Mouse (Mus musculus) ovary, postnatal 14 days (tissue): ENCODE data around the gene Bicd2.

ENCODE experiments used
- DNase-seq: peaks from one replicate; pipeline ENCODE4 v3.0.0; 2022; ENCODE audit warnings: low spot score

The Bicd2 gene

GRCm38 (mm10) chr13:49326246-49327206, 14.9 kb upstream of the Bicd2 start:
- peak; percentile 45 for DNase-seq

GRCm38 (mm10) chr13:49328101-49328500, 13.3 kb upstream of the Bicd2 start:
- no peak for DNase-seq

DNA sequence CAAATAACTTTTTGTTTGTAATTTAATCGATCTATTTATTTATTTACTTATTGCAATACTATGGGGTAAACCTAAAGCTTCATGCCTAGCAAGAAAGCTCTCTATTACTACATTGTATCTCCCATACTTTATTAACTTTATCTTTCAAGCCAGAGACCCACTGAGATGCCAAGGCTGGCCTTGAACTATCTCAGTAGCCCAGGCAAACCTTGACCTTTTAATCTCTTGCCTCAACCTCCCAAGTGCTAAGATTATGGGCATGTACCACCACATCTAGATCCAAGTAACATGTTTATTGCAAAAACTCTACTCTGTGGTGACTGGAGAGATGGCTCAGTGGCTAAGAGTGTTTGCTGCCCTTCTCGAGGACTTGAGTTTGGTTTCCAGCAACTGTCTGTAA, 8.1 kb upstream of the Bicd2 start:
- no peak for DNase-seq

DNA sequence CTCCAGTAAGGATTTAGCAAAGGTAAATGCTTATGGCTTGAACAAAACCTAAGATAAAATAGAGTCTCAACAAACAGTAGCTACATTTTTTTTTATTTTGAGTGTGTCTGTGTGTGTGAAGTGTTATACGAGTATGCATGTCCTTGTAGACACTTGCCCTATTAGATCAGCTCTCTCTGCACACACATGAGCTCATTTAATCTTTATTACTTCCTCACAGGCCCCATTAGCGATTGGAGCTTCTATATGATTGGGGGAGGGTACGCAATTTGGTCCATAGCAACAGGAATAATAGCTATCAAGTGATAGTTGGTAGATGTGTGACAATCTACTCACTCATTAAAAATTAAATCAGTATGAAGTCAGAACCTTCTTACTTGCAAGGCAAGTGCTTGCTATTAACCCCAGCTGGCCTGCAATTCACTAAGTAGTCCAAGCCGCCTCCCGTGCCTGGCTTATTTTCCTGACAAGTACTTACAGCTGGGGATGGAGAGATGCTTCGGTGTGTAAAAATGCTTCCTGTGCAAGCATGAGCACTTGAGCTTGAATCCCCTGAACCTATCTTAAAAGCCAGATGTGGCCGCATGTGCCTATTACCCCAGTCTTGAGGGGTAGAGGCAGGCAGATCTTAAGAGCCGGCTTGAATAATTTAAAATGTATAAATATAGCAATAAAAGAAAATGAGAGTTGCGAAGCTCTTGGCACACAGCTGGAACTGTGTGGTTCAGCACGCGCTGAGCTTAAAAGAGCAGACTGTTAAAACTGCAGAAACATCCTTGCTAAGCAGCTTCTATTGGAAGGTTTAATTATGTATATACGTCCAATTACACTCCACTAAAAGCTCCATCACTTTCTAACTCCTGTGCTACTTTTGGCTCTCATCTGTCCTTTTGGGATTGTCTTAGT, 6.1 kb upstream of the Bicd2 start:
- DNase-seq: no peak

DNA sequence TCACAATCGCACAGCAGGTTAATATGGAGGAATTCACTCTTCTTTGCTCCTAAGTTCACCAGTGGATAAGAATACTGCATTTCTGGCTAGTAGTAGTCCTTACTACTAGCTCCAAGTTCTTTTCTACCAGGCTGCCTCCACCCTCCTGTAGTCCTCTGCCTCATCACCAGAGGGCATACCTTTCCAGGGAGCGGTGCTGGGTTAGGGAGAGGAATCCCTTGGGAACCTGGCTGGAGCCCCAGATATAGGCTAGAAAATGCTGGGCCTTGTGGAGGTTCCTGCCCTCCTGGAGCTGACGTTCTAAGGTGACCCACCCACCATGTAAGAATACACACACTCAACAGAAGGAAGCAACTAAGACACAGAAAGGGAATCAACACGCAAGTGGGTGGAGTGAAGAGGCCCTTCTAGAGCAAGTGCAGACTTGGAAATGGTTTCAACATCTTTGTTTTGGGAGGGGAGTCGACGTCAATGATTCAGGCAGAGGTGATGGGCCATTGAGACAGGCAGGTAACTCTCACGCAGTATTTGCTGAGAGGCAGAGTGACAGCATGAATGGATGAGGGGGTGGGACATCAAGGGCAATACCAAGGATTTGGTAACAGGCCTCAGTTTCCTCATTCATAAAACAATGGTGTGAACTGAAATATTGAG, 2.4 kb upstream of the Bicd2 start:
- DNase-seq: no peak

DNA sequence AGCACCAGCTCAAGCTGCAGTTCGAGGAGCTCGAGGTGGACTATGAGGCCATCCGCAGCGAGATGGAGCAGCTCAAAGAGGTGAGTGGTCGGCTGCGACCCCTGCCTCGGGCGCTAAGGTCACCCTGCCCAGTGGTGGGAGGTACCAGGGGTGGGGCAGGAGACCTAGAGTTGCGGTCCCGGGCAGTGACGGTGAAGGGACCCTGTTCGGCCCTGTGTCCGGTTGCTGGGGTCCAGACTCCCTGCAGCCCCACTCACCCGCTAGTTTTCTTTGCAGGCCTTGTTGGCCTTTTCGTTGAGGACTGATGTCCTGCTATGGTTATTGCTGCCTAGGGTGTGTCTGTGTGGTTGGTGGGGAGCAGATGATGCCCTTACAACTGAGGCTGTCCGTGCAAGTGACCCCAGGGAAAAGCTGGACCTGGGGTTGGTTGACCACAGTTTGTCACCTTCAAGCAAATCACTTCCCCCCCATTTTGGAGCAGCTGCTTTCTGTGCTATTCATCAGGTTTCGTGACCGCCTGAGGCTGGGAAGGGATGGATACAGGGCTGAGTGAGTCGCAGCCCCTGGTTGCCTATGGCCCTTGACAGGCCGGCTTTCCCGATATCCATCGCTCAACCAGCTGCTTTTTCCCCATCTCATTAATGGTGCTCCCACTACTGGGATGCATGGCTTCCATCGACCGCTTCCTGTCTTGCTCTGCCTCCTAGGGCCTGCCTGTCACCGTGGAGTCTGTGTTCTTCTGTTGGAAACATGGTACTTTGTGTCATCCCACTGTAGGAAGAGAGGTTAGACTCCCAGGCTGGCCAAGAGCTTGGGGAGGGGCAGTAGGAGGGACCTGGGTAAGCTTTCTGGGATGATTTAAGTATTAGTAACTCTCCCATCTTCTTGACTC, 692 bp downstream of the Bicd2 start:
- DNase-seq: no peak

GRCm38 (mm10) chr13:49342723-49343100, 1.3 kb downstream of the Bicd2 start:
- DNase-seq: no peak

DNA sequence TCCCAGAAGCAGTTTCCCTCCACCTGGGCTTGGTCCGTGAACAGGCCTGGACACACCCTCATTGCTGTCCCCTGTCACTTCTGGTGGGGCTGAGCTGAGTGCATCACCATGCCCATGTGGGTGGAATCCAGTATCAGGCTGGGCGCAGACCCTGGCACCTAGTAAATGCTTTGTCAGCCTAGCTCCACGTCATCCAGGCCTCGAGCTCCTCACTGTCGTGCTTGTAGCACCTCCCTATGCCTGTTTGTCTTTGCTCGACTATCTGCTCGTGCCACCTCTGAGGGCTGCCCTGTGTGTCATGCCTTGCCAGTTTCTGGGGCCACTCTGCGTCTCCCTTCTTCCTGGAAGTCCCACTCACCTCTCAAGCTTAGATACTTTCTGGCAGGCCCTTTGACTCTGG, 3.2 kb downstream of the Bicd2 start:
- no peak for DNase-seq

DNA sequence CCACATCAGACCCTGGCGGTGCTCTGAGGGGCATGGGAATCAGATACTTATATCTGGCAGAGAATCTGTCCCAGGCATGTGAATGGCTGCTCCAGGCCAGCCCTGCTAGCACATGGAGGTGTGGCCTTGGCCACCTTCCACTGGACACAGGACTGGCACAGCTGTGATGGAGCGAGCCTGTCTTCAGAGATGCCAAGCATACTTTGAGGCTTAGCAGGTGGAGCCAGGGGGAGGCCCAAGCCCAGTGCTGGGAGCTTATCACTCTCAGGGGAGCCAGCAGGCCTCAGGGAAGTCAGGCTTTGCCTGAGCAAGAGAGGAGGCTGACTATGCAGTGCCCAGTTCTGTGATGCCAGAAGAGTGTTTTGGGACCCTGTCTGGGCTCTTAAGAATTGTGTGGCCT, 4.1 kb downstream of the Bicd2 start:
- no peak for DNase-seq

GRCm38 (mm10) chr13:49348522-49348921, 7.1 kb downstream of the Bicd2 start:
- DNase-seq: no peak

DNA sequence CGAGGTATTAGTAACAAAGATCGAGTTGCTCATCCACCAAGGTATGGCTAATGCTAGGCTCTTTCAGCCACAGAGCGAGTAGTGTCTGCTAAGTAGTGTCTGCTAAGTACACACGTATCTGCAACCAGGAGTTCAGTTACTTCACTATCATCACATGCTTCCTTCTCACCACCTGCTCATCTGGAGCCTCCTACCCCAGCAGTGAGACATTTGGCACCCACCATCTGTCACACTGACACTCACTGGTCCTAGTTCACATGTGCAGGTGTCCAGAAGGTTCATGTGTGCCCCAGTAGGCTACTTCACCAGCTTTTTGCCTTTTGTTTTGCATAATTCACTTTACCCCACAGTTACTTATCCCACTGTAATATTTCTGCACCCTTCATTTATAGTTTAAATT, 8.0 kb downstream of the Bicd2 start:
- DNase-seq: no peak

GRCm38 (mm10) chr13:49349836-49350505, 8.6 kb downstream of the Bicd2 start:
- no peak for DNase-seq

GRCm38 (mm10) chr13:49352581-49353159, 11.3 kb downstream of the Bicd2 start:
- no peak for DNase-seq

- no peak for DNase-seq
These were observed 12.0 kb downstream of the Bicd2 start for GRCm38 (mm10) chr13:49353422-49353821.

- no peak for DNase-seq
These were observed 12.7 kb downstream of the Bicd2 start for GRCm38 (mm10) chr13:49353991-49354507.

DNA sequence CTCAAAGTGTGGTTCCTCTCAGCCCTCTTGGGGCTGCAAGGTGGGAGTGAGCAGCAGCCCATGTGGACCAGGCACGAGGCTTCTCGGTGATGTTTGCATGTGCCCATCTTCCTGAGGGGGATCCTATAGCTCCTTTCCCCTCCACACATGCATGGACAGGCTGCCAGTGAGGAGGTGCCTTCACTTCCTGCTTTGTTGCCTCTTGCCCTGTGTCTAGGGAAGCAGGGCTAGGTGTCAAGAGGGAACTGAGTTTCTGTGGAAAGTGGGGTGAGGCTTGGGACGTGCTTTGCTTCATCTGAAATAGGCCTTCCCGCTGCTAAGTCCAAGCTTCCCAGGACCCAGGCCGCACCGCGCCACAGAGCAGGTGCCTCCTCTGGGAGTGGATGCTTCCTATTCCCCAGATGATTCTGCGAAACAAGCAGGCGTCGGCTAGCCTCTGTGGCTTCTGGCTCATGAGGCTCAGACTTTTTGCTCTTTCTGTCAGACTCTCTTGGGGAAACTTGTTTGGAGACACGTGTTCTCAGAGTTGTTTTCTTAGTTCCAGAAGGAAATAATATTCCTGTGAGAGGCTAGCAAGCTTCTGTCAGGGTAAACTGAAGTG, 14.2 kb downstream of the Bicd2 start:
- DNase-seq: no peak

DNA sequence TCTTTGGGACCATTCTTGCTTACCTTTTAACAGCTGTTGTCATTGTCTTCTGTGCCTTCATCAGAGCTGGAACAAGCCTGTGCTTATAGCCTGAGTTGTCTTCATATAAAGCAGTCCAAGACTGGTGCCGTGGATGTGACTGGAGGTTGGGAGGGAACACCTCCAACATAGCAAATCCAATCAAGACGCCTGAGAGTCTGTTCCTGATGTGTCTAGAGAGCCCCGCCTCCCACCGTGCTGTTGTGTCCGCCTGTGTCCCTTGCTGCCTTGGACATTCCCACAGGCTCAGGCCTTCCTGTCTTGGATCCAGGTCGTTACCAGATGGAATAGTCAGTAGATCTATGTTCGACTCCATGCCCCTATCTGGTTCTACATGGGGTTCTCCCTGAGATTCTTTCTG, 14.7 kb downstream of the Bicd2 start:
- no peak for DNase-seq

GRCm38 (mm10) chr13:49357367-49358026, 16.1 kb downstream of the Bicd2 start:
- no peak for DNase-seq

DNA sequence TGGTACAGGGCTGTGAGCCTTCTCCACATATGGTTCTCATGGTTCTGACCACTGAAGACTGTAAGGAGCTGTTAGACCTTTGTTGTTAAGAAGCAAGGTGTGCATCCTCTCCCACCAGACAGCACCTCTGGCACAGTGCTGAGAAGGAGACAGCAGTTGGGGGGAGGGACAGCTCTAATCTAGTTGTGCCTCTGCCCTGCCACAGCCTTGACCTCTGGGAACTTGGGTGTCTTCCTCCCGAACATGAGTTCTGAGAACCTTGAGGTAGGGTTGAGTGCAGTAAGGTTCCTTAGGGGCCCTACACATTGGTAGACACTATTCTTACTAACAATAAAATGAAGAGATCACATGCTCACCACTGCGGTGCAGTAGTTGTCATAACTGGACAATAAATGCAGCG, 16.8 kb downstream of the Bicd2 start:
- no peak for DNase-seq
